Mouse (Mus musculus) hindbrain, embryonic 12.5 days (tissue): Measurements from ENCODE around the gene Fam173b. TPM values are rescaled to one million over a fixed set of nuclear protein-coding genes. Genes with fewer than 3 reads are reported as not detected.

Experiments
- ATAC-seq: fragments of 200-750 bp; cut with Nextera tagmentation; 2 replicates; pipeline ENCODE4 v1.8.0; 2017; ENCODE audit warnings: moderate TSS enrichment; ENCODE audit not compliant: low FRiP score
- H3K27ac ChIP-seq: fragments of 300-500 bp; sonication (generic); 2 replicates; pipeline ENCODE4 v1.5.1; 2016; ENCODE audit warnings: mild to moderate bottlenecking
- H3K27me3 ChIP-seq: fragments of 300-500 bp; sonication (generic); 2 replicates; pipeline ENCODE4 v1.6.1; 2016; ENCODE audit warnings: mild to moderate bottlenecking
- H3K36me3 ChIP-seq: fragments of 300-500 bp; sonication (generic); 2 replicates; pipeline ENCODE4 v1.6.1; 2016; ENCODE audit warnings: mild to moderate bottlenecking
- H3K4me1 ChIP-seq: fragments of 300-500 bp; sonication (generic); 2 replicates; pipeline ENCODE4 v1.6.1; 2016
- H3K4me2 ChIP-seq: fragments of 300-500 bp; sonication (generic); replicated peaks from 2 replicates; pipeline ENCODE4 v1.6.1; 2016; ENCODE audit warnings: mild to moderate bottlenecking
- H3K4me3 ChIP-seq: fragments of 300-500 bp; sonication (generic); 2 replicates; pipeline ENCODE4 v1.5.1; 2016; ENCODE audit warnings: mild to moderate bottlenecking
- H3K9ac ChIP-seq: fragments of 300-500 bp; sonication (generic); 2 replicates; pipeline ENCODE4 v1.6.1; 2016; ENCODE audit warnings: mild to moderate bottlenecking, moderate library complexity
- H3K9me3 ChIP-seq: fragments of 300-500 bp; sonication (generic); replicated peaks from 2 replicates; pipeline ENCODE4 v1.6.1; 2016; ENCODE audit warnings: mild to moderate bottlenecking
- WGBS: fragments of 180-500 bp; shearing (Covaris S2); methylation state at CpG from one replicate; pipeline ENCODE4 v1.1.7; 2016; 5-methylcytosine and 5-hydroxymethylcytosine counted together
- polyA plus RNA-seq: library from polyadenylated mRNA; unstranded; fragments of >200 nt; fragmentation: Nextera tagmentation; extraction: Ambion mirVana; gene quantifications from 2 replicates; pipeline ENCODE4 v1.2.1, GENCODE M21; 2016

The Fam173b gene
- polyA plus RNA-seq, 1 experiment from 2014 or later = 12.4 TPM

DNA sequence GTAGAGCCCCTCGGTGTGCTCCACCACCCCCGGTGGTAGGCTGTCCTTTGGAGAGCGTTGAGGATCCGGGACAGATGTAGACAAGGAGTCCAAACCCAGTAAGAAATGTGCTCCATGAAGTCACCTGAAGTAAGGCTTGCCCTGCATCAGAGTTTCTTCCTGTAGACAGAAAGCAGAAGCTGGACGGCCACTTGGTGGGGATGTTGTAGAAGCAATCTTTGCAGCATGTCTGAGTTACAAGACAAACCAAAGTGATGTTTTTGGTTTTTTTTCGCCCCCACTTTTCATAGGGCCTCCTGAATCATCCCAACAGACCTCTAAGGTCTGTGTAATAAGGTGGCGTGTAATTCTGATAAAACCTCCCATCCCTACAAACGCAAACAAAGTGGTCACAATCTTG is 17.9 kb downstream of the Fam173b start:
- Histone ChIP-seq H3K9me3 (peaks cover 3% of the 10 kb centered on the region; the same call in 1 of the 2 replicates), H3K4me2 (no peak overlapping the region), H3K27me3 (no peaks in the 10 kb centered on the region), H3K9ac (no peak overlapping the region), H3K27ac (no peak overlapping the region), H3K4me1 (no peaks in the 10 kb centered on the region), H3K4me3 (no peak overlapping the region), H3K36me3 (peaks cover 47% of the 10 kb centered on the region)
- no peak for ATAC-seq
- WGBS = 95% methylated on average over 8 of the region's 8 CpGs

GRCm38 (mm10) chr15:31627277-31628154 is 25.9 kb downstream of the Fam173b start:
- ATAC-seq = 0 out of 2 replicates have a peak, but pooled peaks have one; percentile 32
- 0 out of 2 replicates have a peak, but pooled peaks cover 6% of the 10 kb centered on the region for H3K36me3 ChIP-seq
- H3K27me3 ChIP-seq = no peaks in the 10 kb centered on the region
- no peak overlapping the region for H3K9ac ChIP-seq
- H3K4me3 ChIP-seq = no peak overlapping the region
- WGBS = 53% methylated on average over 12 of the region's 12 CpGs
- peaks cover 11% of the 10 kb centered on the region for H3K4me1 ChIP-seq
- H3K27ac ChIP-seq = peak overlapping the region; percentile 35; the same call in 1 of the 2 replicates
- H3K9me3 ChIP-seq = peaks cover 3% of the 10 kb centered on the region; the same call in 1 of the 2 replicates
- no peak overlapping the region for H3K4me2 ChIP-seq

DNA sequence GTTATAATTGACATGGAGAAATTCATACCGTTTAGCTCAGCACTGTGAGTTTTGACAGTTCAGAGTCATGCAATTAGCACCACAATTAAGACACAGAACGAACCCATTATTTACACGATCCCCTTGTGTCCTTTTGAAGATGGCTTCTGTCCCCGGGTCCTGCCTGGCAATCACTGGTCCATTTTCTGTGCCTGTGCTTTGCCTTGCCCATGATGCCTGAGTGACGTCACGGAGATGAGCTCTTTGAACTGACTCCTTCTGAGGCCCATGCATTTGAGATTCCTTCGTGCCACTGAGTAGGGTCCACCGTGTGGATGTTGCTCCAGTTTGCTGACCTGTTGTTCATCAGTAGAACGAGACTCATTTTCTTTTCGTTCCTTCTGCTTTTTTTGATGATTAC is 26.5 kb downstream of the Fam173b start:
- Histone ChIP-seq H3K36me3 (0 out of 2 replicates have a peak, but pooled peaks cover 6% of the 10 kb centered on the region), H3K4me1 (peaks cover 11% of the 10 kb centered on the region), H3K9me3 (peaks cover 3% of the 10 kb centered on the region; the same call in 1 of the 2 replicates), H3K4me3 (no peak overlapping the region), H3K27ac (peak overlapping the region; percentile 35; the same call in 1 of the 2 replicates), H3K9ac (no peak overlapping the region), H3K27me3 (no peaks in the 10 kb centered on the region), H3K4me2 (no peak overlapping the region)
- ATAC-seq = no peak
- 68% methylated on average over 10 of the region's 10 CpGs for WGBS

DNA sequence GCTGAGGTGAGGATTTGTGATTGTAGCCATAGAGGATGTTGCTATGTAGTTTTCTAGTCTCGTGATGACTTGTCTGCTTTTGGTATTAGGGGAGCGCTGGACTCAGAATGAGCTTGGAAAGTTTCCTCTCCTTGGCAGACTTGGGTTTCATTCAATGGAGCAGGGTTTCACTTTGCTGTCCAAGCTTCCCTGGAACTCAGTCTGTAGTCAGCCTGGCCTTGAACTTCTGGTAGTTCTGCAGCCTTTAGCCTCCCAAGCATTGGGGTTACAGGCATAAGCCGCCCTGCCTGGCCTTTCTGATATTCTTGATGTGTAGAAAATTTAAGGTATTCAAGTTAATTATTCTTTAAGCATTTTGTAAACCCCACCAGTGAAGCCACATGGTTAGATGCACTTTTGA is 27.9 kb downstream of the Fam173b start:
- no peak overlapping the region for H3K4me3 ChIP-seq
- H3K27ac ChIP-seq = no peak overlapping the region
- no peak for ATAC-seq
- WGBS = 95% methylated on average over 3 of the region's 3 CpGs
- no peaks in the 10 kb centered on the region for H3K36me3 ChIP-seq
- no peak overlapping the region for H3K9ac ChIP-seq
- no peak overlapping the region for H3K4me2 ChIP-seq
- H3K27me3 ChIP-seq = no peaks in the 10 kb centered on the region
- H3K9me3 ChIP-seq = no peaks in the 10 kb centered on the region
- H3K4me1 ChIP-seq = peaks cover 11% of the 10 kb centered on the region

DNA sequence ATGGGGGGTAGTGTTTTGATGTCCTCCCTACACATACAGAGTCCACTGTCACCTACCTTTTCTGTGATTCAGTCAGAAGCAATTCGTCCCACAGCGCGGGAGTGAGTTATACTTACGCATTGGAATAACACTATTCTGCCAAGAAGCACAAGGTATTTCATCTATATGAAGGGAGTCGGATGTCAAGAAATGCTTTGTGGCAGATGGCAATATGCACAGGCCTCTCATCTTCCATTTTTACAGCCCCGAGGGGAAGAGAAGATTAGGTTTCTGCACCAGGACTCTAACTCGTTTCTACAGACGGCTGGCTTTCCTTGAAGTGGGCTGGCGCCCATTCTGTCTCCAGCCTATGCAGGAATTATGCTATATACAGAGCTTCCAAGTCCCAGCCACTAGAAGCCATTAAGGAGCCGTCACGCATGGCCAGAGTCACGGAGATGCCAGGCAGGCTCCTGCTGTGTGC is 29.8 kb downstream of the Fam173b start:
- peaks cover 11% of the 10 kb centered on the region for H3K4me1 ChIP-seq
- 0 out of 2 replicates have a peak, but pooled peaks have one; percentile 42 for ATAC-seq
- H3K27me3 ChIP-seq = no peaks in the 10 kb centered on the region
- H3K27ac ChIP-seq = 0 out of 2 replicates have a peak overlapping the region, but pooled peaks have one; percentile 40
- 68% methylated on average over 12 of the region's 12 CpGs for WGBS
- H3K4me2 ChIP-seq = no peak overlapping the region
- no peaks in the 10 kb centered on the region for H3K36me3 ChIP-seq
- no peak overlapping the region for H3K4me3 ChIP-seq
- no peak overlapping the region for H3K9ac ChIP-seq
- no peaks in the 10 kb centered on the region for H3K9me3 ChIP-seq

- no peak overlapping the region for H3K4me3 ChIP-seq
- H3K4me2 ChIP-seq = no peak overlapping the region
- 96% methylated on average over 4 of the region's 4 CpGs for WGBS
- no peaks in the 10 kb centered on the region for H3K27me3 ChIP-seq
- no peak overlapping the region for H3K27ac ChIP-seq
- H3K9me3 ChIP-seq = no peaks in the 10 kb centered on the region
- H3K4me1 ChIP-seq = peaks cover 11% of the 10 kb centered on the region
- ATAC-seq = no peak
- H3K9ac ChIP-seq = no peak overlapping the region
- H3K36me3 ChIP-seq = no peaks in the 10 kb centered on the region
These were observed 30.8 kb downstream of the Fam173b start for GRCm38 (mm10) chr15:31632478-31632877.

DNA sequence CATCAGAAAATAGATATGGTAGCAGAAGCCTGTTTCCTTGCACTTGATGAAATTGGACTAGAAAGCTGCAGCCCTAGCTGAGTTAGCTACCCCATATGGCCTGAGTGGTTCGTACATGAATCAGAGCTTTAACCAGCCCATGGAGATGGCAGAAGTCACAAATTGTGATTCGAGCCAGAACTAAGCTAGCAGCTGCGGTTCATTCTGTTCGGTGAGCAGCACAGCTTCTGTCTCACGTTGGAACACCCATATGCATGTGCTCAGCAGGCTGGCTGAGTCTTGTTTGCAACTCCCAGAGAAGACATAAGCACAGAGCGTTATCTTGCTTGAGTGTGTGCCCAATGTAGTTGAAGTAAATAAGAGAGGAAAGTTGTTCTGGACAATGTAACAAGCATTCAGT is 32.9 kb downstream of the Fam173b start:
- Histone ChIP-seq H3K27ac (no peak overlapping the region), H3K27me3 (no peaks in the 10 kb centered on the region), H3K4me3 (no peak overlapping the region), H3K4me2 (no peak overlapping the region), H3K9ac (no peak overlapping the region), H3K4me1 (peaks cover 5% of the 10 kb centered on the region; the same call in 1 of the 2 replicates), H3K9me3 (no peaks in the 10 kb centered on the region; the same call in 1 of the 2 replicates), H3K36me3 (no peaks in the 10 kb centered on the region)
- ATAC-seq = no peak
- WGBS = 88% methylated on average over 6 of the region's 6 CpGs

DNA sequence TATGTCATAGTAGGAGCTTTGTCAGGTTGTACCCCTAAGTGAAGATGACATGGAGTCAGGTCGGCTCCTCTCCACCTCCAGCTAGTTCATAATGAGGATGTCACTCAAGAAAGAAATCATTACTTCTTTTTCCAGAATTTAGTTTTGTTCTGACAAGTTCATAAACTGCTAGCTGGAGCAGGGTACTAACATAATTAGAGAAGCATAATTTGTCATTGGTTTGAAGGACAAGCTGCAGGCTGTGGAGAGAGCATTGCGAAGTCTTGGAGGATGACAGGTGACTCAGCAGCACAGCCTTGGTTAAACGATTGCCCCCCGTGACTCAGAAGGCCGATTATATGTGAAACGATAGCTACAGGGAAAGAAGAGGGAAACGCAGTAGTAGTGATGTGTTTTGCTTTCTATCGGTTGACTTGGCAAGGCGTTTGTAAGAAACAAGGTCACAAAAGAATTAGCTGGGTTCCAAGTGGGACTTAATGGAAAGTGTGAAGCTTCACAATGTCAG is 34.5 kb downstream of the Fam173b start:
- WGBS = 83% methylated on average over 9 of the region's 9 CpGs
- no peaks in the 10 kb centered on the region for H3K27me3 ChIP-seq

GRCm38 (mm10) chr15:31647225-31647624 is 45.6 kb downstream of the Fam173b start:
- ATAC-seq = no peak
- H3K27ac ChIP-seq = no peak overlapping the region
- WGBS = 87% methylated on average over 6 of the region's 6 CpGs
- no peaks in the 10 kb centered on the region for H3K27me3 ChIP-seq
- no peaks in the 10 kb centered on the region for H3K36me3 ChIP-seq
- H3K9ac ChIP-seq = no peak overlapping the region
- no peaks in the 10 kb centered on the region for H3K4me1 ChIP-seq
- no peak overlapping the region for H3K4me2 ChIP-seq
- H3K4me3 ChIP-seq = no peak overlapping the region
- H3K9me3 ChIP-seq = no peaks in the 10 kb centered on the region

More for the DNA sequence above, 34.5 kb downstream of the Fam173b start:
- H3K36me3 ChIP-seq = no peaks in the 10 kb centered on the region
- H3K27ac ChIP-seq = no peak overlapping the region
- no peak overlapping the region for H3K4me2 ChIP-seq
- H3K9me3 ChIP-seq = no peaks in the 10 kb centered on the region; the same call in 1 of the 2 replicates
- H3K4me1 ChIP-seq = peaks cover 5% of the 10 kb centered on the region; the same call in 1 of the 2 replicates
- no peak overlapping the region for H3K4me3 ChIP-seq
- no peak for ATAC-seq
- H3K9ac ChIP-seq = no peak overlapping the region

DNA sequence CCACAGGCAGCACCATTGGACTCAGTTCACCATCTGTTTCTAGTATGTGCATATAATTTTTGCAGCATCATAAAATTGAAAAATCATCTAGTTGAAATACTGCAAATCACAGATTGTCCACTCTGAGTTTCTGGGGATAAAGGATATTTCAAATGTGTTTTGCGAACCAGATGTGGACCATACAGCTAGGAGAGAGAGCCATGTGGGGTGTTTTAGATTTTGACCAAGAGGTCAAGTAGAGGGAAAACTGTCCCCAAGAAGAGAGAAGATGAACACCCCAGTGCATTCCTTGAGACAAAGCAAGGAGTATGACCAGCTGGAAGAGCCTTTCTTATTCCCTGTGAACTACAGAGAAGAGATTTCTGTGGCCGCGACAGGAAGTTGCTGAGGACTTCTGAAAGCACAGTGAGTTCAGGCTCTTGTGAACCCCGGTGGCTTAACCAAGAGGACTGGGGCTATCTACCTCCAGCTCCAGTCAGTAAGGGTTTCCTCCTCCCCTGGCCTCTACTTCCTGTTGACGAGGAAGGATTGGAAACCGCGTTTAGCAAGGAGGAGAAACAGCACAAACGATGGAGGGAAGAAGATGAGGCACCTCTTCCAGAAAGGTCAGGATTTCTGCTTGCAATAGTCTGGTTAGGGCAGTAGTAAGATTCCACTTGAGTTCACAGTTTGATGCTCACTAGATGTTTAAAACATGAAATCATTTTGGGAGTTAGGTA is 46.4 kb downstream of the Fam173b start:
- no peak overlapping the region for H3K4me2 ChIP-seq
- 78% methylated on average over 8 of the region's 8 CpGs for WGBS
- ATAC-seq = no peak

GRCm38 (mm10) chr15:31649691-31650090 is 48.0 kb downstream of the Fam173b start:
- Histone ChIP-seq H3K9ac (no peak overlapping the region), H3K9me3 (no peaks in the 10 kb centered on the region), H3K4me1 (no peaks in the 10 kb centered on the region), H3K4me2 (no peak overlapping the region), H3K36me3 (no peaks in the 10 kb centered on the region), H3K27ac (no peak overlapping the region), H3K27me3 (no peaks in the 10 kb centered on the region), H3K4me3 (no peak overlapping the region)
- 95% methylated on average over 12 of the region's 12 CpGs for WGBS
- ATAC-seq = no peak

More for the DNA sequence above, 46.4 kb downstream of the Fam173b start:
- no peaks in the 10 kb centered on the region for H3K4me1 ChIP-seq
- no peaks in the 10 kb centered on the region for H3K27me3 ChIP-seq
- no peaks in the 10 kb centered on the region for H3K36me3 ChIP-seq
- no peak overlapping the region for H3K9ac ChIP-seq
- no peak overlapping the region for H3K27ac ChIP-seq
- no peaks in the 10 kb centered on the region for H3K9me3 ChIP-seq
- no peak overlapping the region for H3K4me3 ChIP-seq

DNA sequence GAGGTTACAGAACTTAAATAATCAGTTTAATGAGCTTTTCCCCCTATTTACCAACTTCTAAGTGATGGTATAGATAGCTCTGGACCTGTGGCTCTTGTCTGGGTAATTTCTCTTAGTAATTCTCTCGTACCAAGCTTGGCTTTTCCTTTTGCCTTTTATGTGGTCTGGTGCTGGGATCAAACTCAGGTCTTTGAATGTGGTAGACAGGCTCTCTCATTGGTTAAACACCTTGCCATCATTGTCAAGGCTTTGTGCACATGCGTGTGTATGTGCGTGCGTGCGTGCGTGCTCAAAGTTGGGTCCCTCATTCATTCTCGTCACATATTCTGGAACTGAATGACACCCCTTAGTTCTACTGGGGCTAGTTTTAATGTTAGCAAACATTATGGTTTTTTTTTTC is 49.2 kb downstream of the Fam173b start:
- H3K9me3 ChIP-seq = no peaks in the 10 kb centered on the region
- H3K4me3 ChIP-seq = no peak overlapping the region
- H3K36me3 ChIP-seq = no peaks in the 10 kb centered on the region
- WGBS = 96% methylated on average over 7 of the region's 7 CpGs
- H3K27me3 ChIP-seq = no peaks in the 10 kb centered on the region
- no peak overlapping the region for H3K4me2 ChIP-seq
- no peak for ATAC-seq
- no peaks in the 10 kb centered on the region for H3K4me1 ChIP-seq
- no peak overlapping the region for H3K27ac ChIP-seq
- H3K9ac ChIP-seq = no peak overlapping the region
